Mouse (Mus musculus) layer of hippocampus, adult 11-12 months (tissue): ENCODE measurements around the gene Asb10.

ENCODE experiments used
- DNase-seq: peaks from one replicate; pipeline ENCODE4 v3.0.0; 2022; ENCODE audit warnings: low spot score

Asb10 gene

GRCm38 (mm10) chr5:24535731-24536130, 5.0 kb downstream of the Asb10 start:
- no peak for DNase-seq

GRCm38 (mm10) chr5:24534292-24534691, 6.5 kb downstream of the Asb10 start:
- DNase-seq: no peak

DNA sequence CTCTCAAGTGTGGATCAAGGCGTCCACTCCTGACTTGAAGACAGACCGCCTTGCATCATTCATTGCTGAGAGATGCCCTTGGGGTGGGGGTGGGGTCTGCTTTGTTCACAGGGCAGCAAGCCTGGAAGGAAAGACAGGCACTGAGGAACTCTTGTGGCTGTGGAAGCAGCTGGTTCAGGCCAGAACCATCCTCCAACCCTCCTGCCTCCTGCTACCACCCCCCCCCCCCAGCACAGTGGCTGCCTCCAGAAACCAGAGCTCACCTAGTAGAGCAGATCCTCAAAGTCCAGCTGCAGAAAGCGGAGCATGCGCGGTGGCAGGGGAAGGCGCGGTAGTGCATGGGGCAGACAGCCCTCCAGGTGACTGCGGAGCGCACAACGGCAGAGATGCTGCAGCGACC, 7.4 kb downstream of the Asb10 start:
- no peak for DNase-seq

- DNase-seq: peak; percentile 94
Measured at GRCm38 (mm10) chr5:24530042-24530689, 10.6 kb downstream of the Asb10 start.

GRCm38 (mm10) chr5:24527780-24528179, 13.0 kb downstream of the Asb10 start:
- no peak for DNase-seq

DNA sequence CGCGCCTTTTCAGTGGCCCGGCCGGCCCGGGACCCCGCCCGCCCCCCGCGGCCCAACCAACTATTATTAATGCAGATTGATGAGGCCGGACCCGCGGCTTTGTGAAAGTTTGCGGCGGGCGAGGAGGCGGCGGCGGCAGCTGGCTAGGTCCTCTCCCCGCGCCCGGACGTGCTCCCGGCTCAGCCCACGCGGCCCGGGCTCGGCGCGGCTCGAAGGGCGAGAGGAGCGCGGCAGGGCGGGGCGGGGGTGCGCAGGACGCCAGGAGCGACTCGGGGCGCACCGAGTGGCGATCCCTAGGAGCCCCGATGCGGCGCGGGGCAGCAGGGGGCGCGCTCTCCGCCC, 13.9 kb downstream of the Asb10 start, which contains the start of gene Gbx1:
Gene Gbx1, minus strand, starts transcription at position 314 of the 342 bp plus-strand sequence.
- no peak for DNase-seq

GRCm38 (mm10) chr5:24526190-24526888, 14.4 kb downstream of the Asb10 start:
- DNase-seq: no peak

DNA sequence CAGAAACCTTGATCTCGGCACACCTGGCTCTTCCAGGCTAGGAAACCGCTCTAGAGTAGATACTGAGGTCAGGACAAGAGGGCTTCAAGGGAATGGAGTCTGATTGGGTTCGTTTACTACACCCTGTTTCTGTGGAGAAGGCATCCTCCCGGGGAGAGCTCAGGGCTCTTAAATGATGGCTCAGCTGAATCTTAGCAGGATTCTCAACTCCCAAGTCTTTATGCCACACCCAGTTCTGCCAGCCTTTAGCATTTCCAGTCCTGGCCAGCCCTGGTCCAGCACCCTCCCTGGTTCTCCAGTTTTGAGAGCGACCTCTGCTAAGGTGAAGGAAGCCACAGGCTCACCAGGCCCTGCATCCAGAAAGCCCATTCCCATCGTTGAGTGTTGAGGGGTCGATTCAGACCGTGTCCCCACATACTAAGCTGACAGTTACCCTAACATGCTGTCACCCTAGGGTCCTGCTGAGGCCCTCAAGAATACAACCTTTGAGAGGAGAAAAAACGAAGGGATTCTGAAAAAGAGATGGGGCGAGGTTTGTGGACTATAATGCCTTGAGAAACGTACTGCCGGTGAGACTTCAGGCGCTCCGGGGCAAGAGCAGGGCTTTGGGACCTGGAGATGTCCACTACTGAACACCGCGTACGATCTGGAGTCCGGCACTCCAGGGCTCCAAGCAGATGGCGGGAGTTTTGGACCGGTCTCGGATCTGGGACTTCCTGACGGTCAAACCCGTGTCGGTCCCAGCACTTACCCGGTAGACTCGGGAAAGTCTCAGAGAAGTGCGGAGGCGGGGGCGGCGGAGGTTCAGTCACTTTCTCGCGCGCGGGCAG, 15.2 kb downstream of the Asb10 start:
- DNase-seq: no peak

DNA sequence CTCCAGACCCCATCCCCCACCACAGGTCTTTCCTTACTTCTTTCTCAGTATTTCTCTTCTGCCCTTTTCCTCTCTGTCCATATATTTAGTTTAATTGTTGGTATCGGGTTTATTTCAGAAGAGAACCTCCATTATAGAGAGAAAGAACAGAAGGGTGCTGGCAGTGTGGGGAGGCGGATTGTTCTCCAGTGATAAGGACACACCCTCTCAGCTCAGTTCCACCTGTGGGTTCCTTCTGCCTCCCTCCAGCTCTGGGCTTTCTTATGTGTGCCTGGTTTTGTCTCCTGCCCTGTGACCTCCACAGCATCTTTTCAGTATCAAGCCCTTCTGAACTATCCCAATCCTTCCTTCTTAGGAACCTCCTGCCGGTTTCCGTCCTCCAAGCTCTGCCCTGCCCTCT, 16.3 kb downstream of the Asb10 start:
- no peak for DNase-seq

DNA sequence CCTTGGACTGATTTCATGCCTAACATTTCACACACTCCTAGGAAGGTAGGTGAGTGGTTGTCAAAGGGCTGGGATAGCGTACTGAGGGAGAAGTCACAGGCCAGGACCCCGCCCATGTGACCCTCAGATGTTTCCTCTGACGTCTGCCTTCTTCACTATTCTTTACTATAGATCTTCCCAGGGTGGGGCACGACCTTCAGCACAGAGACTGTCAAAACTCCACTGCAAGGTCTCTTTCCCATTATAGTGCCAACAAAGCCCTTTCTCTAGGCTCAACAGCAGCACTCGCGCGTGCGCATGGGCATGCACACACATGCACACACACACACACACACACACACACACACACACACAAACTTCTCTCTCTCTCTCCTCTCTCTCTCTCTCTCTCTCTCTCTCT, 17.0 kb downstream of the Asb10 start:
- DNase-seq: no peak

DNA sequence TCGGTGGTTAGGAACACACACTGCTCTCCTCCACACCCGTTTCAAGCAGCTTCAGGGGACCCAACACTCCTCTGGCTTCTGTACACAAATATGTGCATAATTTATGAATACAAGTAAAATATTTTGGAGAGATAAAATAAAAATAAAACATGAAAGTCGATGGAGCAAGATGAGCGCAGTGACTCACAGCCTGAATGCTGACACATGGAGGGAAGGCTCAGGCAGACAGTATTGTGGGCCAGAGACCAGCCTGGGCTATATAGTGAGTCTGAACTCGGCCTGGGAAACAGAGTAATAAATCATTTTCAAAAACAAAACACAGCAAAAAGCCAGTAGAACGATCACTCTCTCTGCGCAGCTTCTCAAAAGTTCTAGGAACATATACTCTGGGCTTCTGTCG, 19.4 kb downstream of the Asb10 start:
- DNase-seq: no peak

GRCm38 (mm10) chr5:24512271-24512670, 28.5 kb downstream of the Asb10 start:
- DNase-seq: no peak

DNA sequence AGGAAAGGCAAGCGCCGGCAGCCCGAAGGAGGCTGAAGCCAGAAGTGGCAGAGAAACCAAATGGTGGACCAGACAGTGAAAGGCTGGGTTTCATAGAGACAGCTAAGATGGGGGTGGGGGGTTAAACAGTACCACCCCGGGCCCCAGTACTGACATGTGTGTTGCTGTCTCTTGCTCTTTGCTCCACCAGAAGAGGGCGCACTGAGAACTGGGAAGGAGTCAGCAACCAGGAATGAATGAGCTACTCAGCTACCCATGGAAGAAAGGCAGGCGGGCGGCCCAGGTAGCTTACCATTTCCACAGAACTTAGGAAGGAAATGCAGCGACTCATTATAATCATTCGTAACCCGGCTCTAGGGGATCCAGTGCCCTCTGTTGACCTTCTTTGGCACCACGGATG, 30.1 kb downstream of the Asb10 start:
- DNase-seq: peak; percentile 46

- no peak for DNase-seq
Measured at GRCm38 (mm10) chr5:24508406-24508805, 32.4 kb downstream of the Asb10 start.

GRCm38 (mm10) chr5:24505513-24505912, 35.3 kb downstream of the Asb10 start:
- no peak for DNase-seq

- DNase-seq: no peak
Measured at GRCm38 (mm10) chr5:24502786-24503185, 38.0 kb downstream of the Asb10 start.

DNA sequence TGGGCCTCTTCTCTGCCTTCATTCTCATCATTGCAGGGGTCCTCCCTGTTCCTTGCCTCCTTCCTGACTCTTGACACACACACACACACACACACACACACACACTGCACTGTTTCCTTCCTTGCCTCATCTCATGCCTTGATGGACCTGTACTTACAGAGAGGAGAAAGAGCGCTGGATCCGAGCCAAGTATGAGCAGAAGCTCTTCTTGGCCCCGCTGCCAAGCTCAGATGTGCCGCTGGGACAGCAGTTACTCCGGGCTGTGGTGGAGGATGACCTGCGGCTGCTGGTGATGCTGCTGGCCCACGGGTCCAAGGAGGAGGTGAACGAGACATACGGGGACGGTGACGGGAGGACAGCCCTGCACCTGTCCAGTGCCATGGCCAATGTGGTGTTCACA, 39.9 kb downstream of the Asb10 start:
- peak; percentile 18 for DNase-seq

GRCm38 (mm10) chr5:24499113-24499512, 41.7 kb downstream of the Asb10 start:
- peak; percentile 13 for DNase-seq

GRCm38 (mm10) chr5:24497526-24497925, 43.3 kb downstream of the Asb10 start:
- peak; percentile 3 for DNase-seq

- DNase-seq: no peak
Measured at GRCm38 (mm10) chr5:24496756-24497155, 44.0 kb downstream of the Asb10 start.

DNA sequence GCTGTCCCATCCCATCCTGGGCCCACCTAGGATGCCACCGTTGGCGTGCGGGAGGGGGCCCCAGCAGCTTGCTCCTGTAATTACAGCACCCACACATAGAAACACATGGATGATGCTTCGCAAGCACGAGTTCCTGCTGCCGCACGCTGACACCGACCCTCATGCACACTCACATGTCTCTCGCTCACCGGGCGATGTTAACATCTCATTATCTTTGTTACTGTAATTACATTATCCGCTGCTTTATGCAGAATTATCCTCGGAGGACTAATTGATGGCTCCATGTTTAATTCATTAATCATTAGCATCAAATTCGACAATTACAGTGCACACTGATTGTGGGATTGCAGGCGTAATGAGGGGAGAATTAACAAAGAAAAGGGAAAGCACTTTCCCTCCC, 45.8 kb downstream of the Asb10 start:
- DNase-seq: no peak

DNA sequence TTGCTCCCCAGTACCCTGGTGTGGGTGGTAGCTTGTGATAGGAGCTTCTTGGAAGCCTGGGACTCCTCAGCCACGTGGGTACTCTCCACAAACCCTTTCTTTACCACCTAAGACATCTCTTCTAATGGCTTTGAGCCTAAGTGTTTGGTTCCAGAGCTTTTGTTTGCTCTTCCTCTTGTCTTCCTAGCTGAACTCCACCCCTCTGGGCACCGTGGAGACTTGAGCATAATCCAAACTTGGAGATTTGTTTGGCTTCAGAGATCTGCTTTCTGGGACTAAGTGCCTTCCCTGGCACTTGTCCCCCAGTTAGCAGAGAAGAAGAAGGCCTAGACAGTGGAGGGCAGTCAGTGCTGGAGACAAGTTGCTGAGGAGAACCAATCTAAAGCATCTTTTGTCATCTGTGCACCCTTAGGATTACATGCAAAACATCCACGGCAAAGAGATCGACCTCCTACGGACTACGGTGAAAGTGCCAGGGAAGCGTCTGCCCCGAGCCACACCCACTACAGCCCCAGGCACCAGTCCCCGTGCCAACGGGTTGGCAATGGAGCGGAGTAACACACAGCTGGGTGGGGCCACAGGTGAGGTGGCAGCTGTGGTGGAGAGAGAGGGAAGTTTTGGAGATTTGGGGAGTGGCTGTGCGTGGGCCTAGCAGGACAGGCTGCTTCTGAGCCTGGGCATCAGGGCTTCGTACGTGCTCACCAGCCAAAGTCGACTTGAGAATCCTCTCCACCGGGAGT, 48.1 kb downstream of the Asb10 start:
- no peak for DNase-seq
